Mouse (Mus musculus): ENCODE measurements around the gene Lmtk2. TPM values are rescaled to one million over a fixed set of nuclear protein-coding genes. Genes with fewer than 3 reads are reported as not detected.

Gene Lmtk2
- polyA plus RNA-seq (2015; fragmentation: Nextera tagmentation; extraction: Ambion mirVana): 2.1 and 3.1 TPM in 2 replicates

GRCm38 (mm10) chr5:144100149-144100935 lies at the start of gene Lmtk2:
Lmtk2 (plus strand) TSS chr5:144100436.

DNA sequence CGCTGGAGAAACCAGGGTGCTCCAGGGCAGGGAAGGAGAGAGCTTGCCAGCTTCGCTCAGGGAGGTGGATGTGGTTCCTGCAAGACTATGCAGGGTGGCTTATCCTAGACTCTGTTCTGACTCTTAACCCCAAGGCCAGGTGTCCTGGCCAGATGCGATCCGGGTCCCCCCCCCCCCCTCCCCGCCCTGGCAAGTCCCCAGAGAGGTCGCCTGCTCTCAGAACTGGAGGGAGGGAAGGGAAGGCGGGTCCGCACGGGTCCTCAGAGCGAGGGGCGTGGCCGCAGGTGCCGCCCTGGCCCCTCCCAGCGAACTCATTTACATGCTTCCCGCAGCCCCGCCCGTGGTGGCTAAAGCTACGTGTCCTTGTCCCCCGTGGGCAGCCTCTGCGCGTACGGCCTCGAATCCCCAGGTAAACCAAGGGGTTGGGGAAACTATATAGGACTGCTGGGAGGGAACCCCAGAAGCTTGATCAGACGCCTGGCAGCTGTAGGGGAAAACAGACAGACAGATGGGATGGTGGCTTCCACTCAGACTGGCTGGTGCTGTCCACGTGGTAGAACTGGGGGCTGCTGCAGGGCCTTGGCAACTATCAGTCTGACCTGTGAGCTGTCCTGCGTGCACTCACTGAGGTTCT lies 89.8 kb downstream of the Lmtk2 start, which contains the start of gene Bhlha15:
Gene Bhlha15 (plus strand): TSS at position 337 of the 634 bp plus-strand sequence.

GRCm38 (mm10) chr5:144223503-144223862 lies 123.2 kb downstream of the Lmtk2 start, which contains the start of gene Tecpr1:
Tecpr1 (minus strand) TSS chr5:144223615.

Other genes with a start within 250 kb of the Lmtk2 start
- gene Ankrd61, start 202.8 kb upstream of the Lmtk2 start, polyA plus RNA-seq (2015; fragmentation: Nextera tagmentation; extraction: Ambion mirVana): 0.06 and 0.12 TPM in 2 replicates
- gene Aimp2, start 190.6 kb upstream of the Lmtk2 start, polyA plus RNA-seq (2015; fragmentation: Nextera tagmentation; extraction: Ambion mirVana): 51.4 and 57.8 TPM in 2 replicates
- gene Pms2, start 190.5 kb upstream of the Lmtk2 start, polyA plus RNA-seq (2015; fragmentation: Nextera tagmentation; extraction: Ambion mirVana): 10.6 and 17.7 TPM in 2 replicates
- 0.46 TPM in 1 of 2 replicates, not detected in the other for gene Gm42421, start 172.3 kb upstream of the Lmtk2 start, polyA plus RNA-seq (2015; fragmentation: Nextera tagmentation; extraction: Ambion mirVana)
- gene Rsph10b, start 167.4 kb upstream of the Lmtk2 start, polyA plus RNA-seq (2015; fragmentation: Nextera tagmentation; extraction: Ambion mirVana): 0.85 and 1.7 TPM in 2 replicates
- 56.7 and 92.8 TPM in 2 replicates for gene Ccz1, start 85.6 kb upstream of the Lmtk2 start, polyA plus RNA-seq (2015; fragmentation: Nextera tagmentation; extraction: Ambion mirVana)
- gene Ocm, start 73.8 kb upstream of the Lmtk2 start, polyA plus RNA-seq (2015; fragmentation: Nextera tagmentation; extraction: Ambion mirVana): 0.35 TPM in 1 of 2 replicates, not detected in the other
- 0.30 and 0.63 TPM in 2 replicates for gene Bhlha15, start 89.8 kb downstream of the Lmtk2 start, polyA plus RNA-seq (2015; fragmentation: Nextera tagmentation; extraction: Ambion mirVana)
- 13.5 and 25.7 TPM in 2 replicates for gene Tecpr1, start 123.2 kb downstream of the Lmtk2 start, polyA plus RNA-seq (2015; fragmentation: Nextera tagmentation; extraction: Ambion mirVana)
- gene Bri3, start 144.0 kb downstream of the Lmtk2 start, polyA plus RNA-seq (2015; fragmentation: Nextera tagmentation; extraction: Ambion mirVana): 222 and 239 TPM in 2 replicates